Mouse (Mus musculus): ENCODE results near the gene Bend7.

Bend7 gene

DNA sequence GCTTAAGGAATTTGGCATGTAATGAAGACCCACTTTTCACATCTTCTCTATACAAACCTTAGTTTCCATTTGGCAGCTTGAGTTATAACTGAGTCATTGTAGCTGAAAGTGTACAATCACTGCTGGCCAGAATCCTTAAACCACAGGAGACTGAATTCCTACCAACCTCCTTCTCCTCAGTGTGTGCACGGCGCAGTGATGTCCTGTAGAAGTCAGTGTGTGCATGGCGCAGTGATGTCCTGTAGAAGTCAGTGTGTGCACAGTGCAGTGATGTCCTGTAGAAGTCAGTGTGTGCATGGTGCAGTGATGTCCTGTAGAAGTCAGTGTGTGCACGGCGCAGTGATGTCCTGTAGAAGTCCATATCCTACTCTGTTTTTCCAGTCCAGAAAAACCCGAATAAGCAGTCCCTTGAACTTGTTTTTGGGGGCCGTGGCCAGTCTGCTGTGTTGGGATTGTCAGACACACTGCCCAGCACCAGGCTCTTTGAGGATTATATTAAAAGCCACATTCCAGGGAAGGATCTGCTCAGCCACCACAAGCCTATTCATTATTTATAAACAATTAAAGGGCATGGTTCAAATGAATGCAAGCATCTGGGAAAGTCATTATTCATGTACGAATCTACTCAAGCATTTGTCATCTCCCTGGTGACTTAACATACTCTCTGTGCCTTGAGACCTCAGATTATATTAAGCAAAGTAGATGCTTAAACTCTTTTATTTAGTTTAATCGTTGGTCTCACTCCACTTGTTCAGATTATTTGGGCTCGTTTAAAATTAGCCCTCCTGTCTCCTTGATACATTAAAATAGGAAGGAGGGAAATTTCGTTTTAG lies 65.4 kb downstream of the Bend7 start:
- no peak for DNase-seq

DNA sequence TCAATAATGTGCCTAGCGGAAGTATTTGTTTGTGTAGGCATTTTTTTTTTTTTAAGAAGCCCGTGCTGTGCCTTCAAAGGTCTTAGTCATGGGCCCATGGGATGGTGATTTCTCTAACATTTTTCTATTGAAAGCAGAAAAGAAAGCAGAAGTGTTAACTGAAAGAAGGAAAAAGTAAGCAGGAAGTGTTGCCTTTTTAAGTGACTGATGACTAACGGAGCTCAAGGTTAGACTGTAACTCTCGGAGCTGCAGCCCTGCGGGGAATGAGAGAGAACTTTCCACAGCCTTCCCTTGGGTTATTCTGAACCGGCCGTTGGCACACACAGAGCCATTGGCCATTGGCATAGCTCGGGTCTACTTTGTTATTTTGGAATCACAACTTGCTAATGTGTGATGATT lies 66.4 kb downstream of the Bend7 start:
- no peak for DNase-seq

GRCm38 (mm10) chr2:4785016-4785415 lies 67.4 kb downstream of the Bend7 start:
- no peak for DNase-seq

DNA sequence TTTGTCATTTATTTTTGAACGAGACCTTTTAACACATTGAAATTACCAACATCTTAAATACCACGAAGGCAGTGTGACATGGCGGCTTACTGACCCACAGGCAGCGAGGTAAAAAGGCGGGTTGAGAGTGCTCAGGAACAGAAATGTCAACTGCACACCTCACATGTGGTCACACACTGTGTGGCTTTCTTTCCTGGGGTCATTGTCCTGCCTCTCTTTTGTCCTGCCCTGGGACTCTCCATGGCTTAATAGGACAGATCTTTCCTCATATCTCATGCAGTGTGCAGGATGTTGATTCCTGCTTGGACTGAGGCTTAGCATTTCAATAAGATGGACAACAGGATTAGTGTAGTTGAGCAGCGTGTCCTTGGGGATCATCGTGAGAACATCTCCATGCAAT lies 69.6 kb downstream of the Bend7 start:
- DNase-seq = no peak

GRCm38 (mm10) chr2:4791646-4792045 lies 74.0 kb downstream of the Bend7 start:
- no peak for DNase-seq

GRCm38 (mm10) chr2:4792554-4792953 lies 74.9 kb downstream of the Bend7 start:
- no peak for DNase-seq

GRCm38 (mm10) chr2:4802395-4803176 lies 85.0 kb downstream of the Bend7 start:
- DNase-seq = no peak

DNA sequence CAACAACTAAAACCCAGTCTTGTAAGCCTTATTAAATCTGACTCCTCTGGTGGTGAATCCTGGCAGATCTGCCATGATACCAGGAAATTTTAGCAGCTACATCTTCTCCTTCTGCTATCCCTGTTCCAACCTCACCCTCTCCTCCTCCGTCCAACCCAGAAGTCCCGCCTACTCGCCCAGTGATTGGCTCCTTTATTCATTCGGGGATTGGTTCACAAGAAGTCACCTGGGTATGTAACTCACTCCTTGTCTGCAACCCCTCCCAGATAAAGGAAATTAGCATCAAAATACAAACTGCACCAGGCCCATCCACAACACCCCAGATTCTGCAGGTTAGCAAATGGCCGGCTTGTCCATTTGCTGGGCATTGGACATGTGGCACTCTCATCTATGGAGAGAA lies 98.7 kb downstream of the Bend7 start:
- no peak for DNase-seq

- DNase-seq = no peak
These were observed 100.0 kb downstream of the Bend7 start for GRCm38 (mm10) chr2:4817678-4818077.

DNA sequence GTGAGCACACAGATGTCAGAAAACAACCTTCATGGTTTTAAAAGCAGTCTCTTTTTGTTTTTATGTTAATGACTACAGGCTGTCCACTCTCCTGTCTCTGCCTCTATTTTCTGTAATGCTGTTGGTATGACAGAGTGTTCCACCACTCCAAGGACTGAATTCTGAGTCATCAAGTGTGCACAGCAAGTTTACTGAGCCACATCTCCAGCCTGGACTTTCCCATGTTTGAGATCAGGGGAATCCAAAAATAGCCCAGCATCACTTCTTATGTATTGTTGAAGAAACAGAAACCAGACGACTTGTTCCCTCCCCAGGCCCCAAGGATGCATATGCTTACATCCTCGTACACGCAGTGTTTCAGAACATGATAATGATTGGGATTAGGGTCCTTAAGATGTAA lies 102.6 kb downstream of the Bend7 start:
- no peak for DNase-seq

GRCm38 (mm10) chr2:4824067-4824466 lies 106.4 kb downstream of the Bend7 start:
- DNase-seq = no peak

DNA sequence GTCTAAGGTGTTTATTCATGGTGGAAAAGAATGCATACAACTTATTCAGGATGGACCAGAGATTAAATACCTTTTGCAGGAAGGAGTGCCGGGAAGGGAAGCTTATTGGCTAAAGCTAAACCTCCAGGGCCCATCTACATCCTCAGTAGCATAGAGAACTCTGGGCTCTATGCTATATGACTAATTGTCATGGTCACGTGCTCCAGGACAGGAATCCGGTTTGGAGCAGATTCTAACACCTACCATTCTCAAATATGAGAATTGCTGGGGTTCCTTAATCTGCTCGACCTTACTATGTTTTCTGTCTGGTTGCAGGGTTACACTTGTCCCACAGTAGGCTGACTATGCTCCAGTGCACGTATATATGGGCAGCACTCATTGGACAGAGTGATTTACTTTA lies 110.4 kb downstream of the Bend7 start:
- no peak for DNase-seq

GRCm38 (mm10) chr2:4828446-4828997 lies 110.9 kb downstream of the Bend7 start:
- no peak for DNase-seq

DNA sequence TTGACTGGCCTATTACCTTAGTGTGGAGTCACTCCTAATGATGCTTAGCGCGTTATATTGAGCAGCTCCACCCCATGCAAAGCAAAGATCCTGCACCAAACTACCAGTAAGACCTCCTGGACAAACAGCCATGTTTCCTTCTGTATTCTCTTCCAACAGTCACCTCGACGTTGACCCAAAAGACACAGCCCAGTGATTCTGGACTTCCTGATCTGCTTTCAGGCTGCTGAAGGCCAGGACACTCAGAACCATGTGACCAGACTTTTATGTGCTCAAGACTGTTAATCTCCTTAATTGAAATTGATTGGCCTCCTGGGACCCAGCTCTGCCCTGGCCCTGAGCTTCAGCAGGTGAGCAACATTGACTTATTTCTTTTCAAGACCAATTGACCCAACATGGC lies 111.4 kb downstream of the Bend7 start:
- no peak for DNase-seq

DNA sequence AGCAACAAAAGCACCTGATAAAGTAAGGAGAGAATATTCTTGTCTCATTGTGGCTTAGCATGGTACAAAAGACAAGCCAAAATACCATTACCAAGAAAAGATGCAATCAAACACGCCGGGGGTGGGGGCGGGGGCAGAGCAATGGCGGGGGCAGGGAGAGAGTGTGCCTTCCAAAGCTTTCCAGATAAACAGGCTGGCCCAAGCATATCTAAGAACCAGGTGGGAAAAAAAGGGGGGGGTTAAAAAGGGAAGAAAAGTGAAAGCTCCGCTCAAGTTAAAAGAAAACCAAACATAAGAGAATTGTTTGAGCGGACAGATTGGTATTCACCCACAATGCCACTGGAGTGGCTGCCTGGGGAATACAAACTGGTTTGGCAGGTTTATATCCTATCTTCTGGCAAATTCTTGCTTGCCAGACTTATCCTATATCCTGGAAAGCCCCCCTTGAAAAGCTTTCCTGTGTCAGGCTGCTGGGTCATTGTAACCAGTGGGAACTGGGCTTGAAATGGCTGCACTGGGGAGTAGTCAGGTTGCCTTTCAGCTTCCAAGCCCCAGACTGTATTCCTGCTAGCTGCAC lies 111.9 kb downstream of the Bend7 start:
- DNase-seq = no peak

- no peak for DNase-seq
These were observed 113.9 kb downstream of the Bend7 start for GRCm38 (mm10) chr2:4831493-4831892.

- no peak for DNase-seq
These were observed 114.5 kb downstream of the Bend7 start for GRCm38 (mm10) chr2:4832166-4832565.

DNA sequence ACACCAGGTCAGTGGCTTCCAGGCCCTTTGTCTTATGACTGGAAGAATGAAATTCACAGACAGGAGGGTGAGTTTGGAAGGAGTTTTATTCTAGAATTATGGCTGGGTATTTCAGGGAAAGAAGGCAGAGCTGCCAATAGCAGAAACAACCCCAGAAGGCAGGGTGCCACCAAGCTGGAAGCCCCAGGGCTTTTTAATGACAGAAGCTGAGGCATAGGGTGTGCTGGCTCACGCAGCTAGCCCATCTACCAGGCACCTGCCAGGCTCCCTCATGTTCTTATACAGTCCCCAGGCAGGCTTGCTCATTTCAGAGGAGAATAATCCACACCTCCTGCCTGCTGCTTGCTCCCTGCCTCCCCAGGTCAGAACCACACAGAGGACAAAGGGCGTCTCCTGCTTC lies 131.8 kb downstream of the Bend7 start:
- no peak for DNase-seq
